Comparison of ENCODE assay signal across 8 mouse cellular contexts in genomic region chr10:74925324-74925723, GRCm38 (mm10). TPM values are rescaled to one million over a fixed set of nuclear protein-coding genes. Genes with fewer than 3 reads are reported as not detected.
DNase-seq lines count a peak whose midpoint lies in the region; ATAC-seq and TF ChIP-seq lines count a peak whose summit lies in the region.

No protein-coding gene starts in this region.

- in situ Hi-C loops in ES-E14 (cut with MboI; ENCODE audit: low sequenced_read_pairs in 2 of 2, unreplicated experiment in 2 of 2) = loop anchor here in 1 of 2 experiments (25.0 kb wide), 1 partner anchor 237 kb away; no protein-coding TSS in a partner anchor

- peaks cover 0 to 10% of the 10 kb centered on the region in 2 experiments; a peak in 2 of 4 replicates for H3K4me1 ChIP-seq in ES-E14 (ENCODE audit: control insufficient read depth in 2 of 2, insufficient read depth in 2 of 2, low read length in 2 of 2, poor library complexity in 1 of 2)
- no peaks in the 10 kb centered on the region for H3K4me1 ChIP-seq in forebrain, embryonic 11.5 days (replicated peaks; ENCODE audit: control insufficient read depth, insufficient read depth, low read length)
- peaks cover 11% of the 10 kb centered on the region; the same call in 1 of the 2 replicates for H3K4me1 ChIP-seq in hindbrain, embryonic 15.5 days (replicated peaks)

- H3K9me3 ChIP-seq in ES-E14 (ENCODE audit: control insufficient read depth, insufficient read depth, low read depth, low read length) = no peaks in the 10 kb centered on the region
- no peaks in the 10 kb centered on the region for H3K9me3 ChIP-seq in forebrain, embryonic 11.5 days (ENCODE audit: control insufficient read depth, low read length)
- H3K9me3 ChIP-seq in hindbrain, embryonic 15.5 days = no peaks in the 10 kb centered on the region

- 0 out of 2 replicates have a peak, but pooled peaks have one; percentile 28 for ATAC-seq in forebrain, embryonic 11.5 days (replicated peaks; ENCODE audit: low FRiP score)
- ATAC-seq in hindbrain, embryonic 15.5 days (ENCODE audit: low FRiP score, low read depth) = no peak

- no peak overlapping the region; the same call in 1 of the 2 replicates for H3K9ac ChIP-seq in ES-E14 (ENCODE audit: insufficient read depth, low read depth, low read length, poor library complexity, severe bottlenecking)
- no peak overlapping the region for H3K9ac ChIP-seq in forebrain, embryonic 11.5 days (ENCODE audit: low read length)
- H3K9ac ChIP-seq in hindbrain, embryonic 15.5 days = no peak overlapping the region

- H3K27ac ChIP-seq in ES-E14 (ENCODE audit: insufficient read depth, low read depth, low read length, poor library complexity, severe bottlenecking) = no peak overlapping the region
- H3K27ac ChIP-seq in forebrain, embryonic 11.5 days (ENCODE audit: low read depth, low read length) = no peak overlapping the region
- no peak overlapping the region for H3K27ac ChIP-seq in hindbrain, embryonic 15.5 days (replicated peaks)
- H3K27ac ChIP-seq in left cerebral cortex, adult 2 months = no peak overlapping the region

- intact Hi-C loops in left cerebral cortex, adult 2 months (cut with DNase I) = no loop called here

- peak; percentile 62 for DNase-seq in ES-E14 (ENCODE audit: low read depth, low spot score)
- DNase-seq in brain, adult 2 months (ENCODE audit: low read depth, low spot score) = peak; percentile 87
- DNase-seq in forebrain, embryonic 11.5 days (ENCODE audit: low spot score) = peak; percentile 76
- DNase-seq in left cerebral cortex, adult 2 months (ENCODE audit: extremely low spot score in 1 of 2, low spot score in 2 of 2) = peak; percentile 76 to 79
- peak; percentile 62 for DNase-seq in lung, postnatal 10 days
- DNase-seq in right cerebral cortex, adult 2 months (ENCODE audit: low spot score in 2 of 2) = peak; percentile 81 to 83
- no peak for DNase-seq in urinary bladder, adult 2 months (ENCODE audit: low spot score)

- H3K4me2 ChIP-seq in forebrain, embryonic 11.5 days (ENCODE audit: low read depth, low read length, severe bottlenecking) = peak overlapping the region; percentile 47; the same call in 1 of the 2 replicates
- peak overlapping the region; percentile 53 for H3K4me2 ChIP-seq in hindbrain, embryonic 15.5 days

- H3K4me3 ChIP-seq in ES-E14 (ENCODE audit: insufficient read depth in 1 of 2, low read depth in 1 of 2, low read length in 2 of 2, poor library complexity in 1 of 2, severe bottlenecking in 1 of 2) = peak overlapping the region; percentile 62 to 72
- H3K4me3 ChIP-seq in forebrain, embryonic 11.5 days (ENCODE audit: low read depth, low read length) = no peak overlapping the region; the same call in 1 of the 2 replicates
- peak overlapping the region; percentile 25 for H3K4me3 ChIP-seq in hindbrain, embryonic 15.5 days
- peak overlapping the region; percentile 22; the same call in 1 of the 2 replicates for H3K4me3 ChIP-seq in left cerebral cortex, adult 2 months

- H3K36me3 ChIP-seq in ES-E14 (ENCODE audit: control insufficient read depth, insufficient read depth, low read length, poor library complexity, severe bottlenecking) = no peaks in the 10 kb centered on the region
- H3K36me3 ChIP-seq in forebrain, embryonic 11.5 days (ENCODE audit: control insufficient read depth, insufficient read depth, low read length) = no peaks in the 10 kb centered on the region
- no peaks in the 10 kb centered on the region for H3K36me3 ChIP-seq in hindbrain, embryonic 15.5 days

- WGBS in forebrain, embryonic 11.5 days = 20% methylated on average over 21 of the region's 21 CpGs
- WGBS in hindbrain, embryonic 15.5 days = 13% methylated on average over 21 of the region's 21 CpGs

- no peaks in the 10 kb centered on the region for H3K27me3 ChIP-seq in forebrain, embryonic 11.5 days (ENCODE audit: control insufficient read depth, insufficient read depth, low read length)
- no peaks in the 10 kb centered on the region for H3K27me3 ChIP-seq in hindbrain, embryonic 15.5 days

- peak; percentile 63 for TF ChIP-seq CTCF in left cerebral cortex, adult 2 months (IDR thresholded peaks at IDR 0.05)

TF ChIP-seq in ES-E14, 5 proteins besides CTCF, POLR2A, EP300 and RAD21:
- TF ChIP-seq ZC3H11A (IDR thresholded peaks at IDR 0.05; ENCODE audit: borderline replicate concordance, low read depth, low read length) (peak; percentile 32; the same call in 1 of the 2 replicates), HCFC1 (IDR thresholded peaks at IDR 0.05; ENCODE audit: borderline replicate concordance, insufficient read depth, low read length) (no peak)

RNA-seq across cellular contexts. Expression of gene Gnaz, which starts 41.7 kb away (rescaled TPM):
- 5.9 and 7.8 TPM in 2 replicates for total RNA-seq in ES-E14 (2012; rRNA removed)
- 10.2 and 10.8 TPM in 2 replicates for polyA plus RNA-seq in forebrain, embryonic 11.5 days (2014; fragmentation: Nextera tagmentation; extraction: Ambion mirVana)
- polyA plus RNA-seq in hindbrain, embryonic 15.5 days (2015; fragmentation: Nextera tagmentation; extraction: Ambion mirVana) = 76.3 and 85.5 TPM in 2 replicates
- 100 to 1,000 TPM; 114 to 124 TPM for total RNA-seq in left cerebral cortex, adult 2 months (2021)
- 10.8 and 14.1 TPM in 2 replicates for polyA plus RNA-seq in urinary bladder, adult 2 months (2012; rRNA removed)
